Mouse (Mus musculus) ES-Bruce4 (cell line): ENCODE measurements at regions not wholly inside any gene's neighbourhood (a gene's known extent, or its start where the extent isn't known, plus 50 kb on each side); places are given as distances from the start of the nearest gene placed in this dataset.

Experiments used
- CTCF ChIP-seq: IDR thresholded peaks from one replicate; pipeline ENCODE4 v1.8.1; 2011; ENCODE audit warnings: low read depth, low read length
- EP300 ChIP-seq: IDR thresholded peaks from 2 replicates; pipeline ENCODE4 v1.6.1; 2011; ENCODE audit warnings: low read depth, low read length; ENCODE audit not compliant: insufficient read depth
- POLR2A ChIP-seq: IDR thresholded peaks from one replicate; pipeline ENCODE4 v1.8.1; 2011; ENCODE audit warnings: low read length; ENCODE audit not compliant: insufficient read depth

DNA sequence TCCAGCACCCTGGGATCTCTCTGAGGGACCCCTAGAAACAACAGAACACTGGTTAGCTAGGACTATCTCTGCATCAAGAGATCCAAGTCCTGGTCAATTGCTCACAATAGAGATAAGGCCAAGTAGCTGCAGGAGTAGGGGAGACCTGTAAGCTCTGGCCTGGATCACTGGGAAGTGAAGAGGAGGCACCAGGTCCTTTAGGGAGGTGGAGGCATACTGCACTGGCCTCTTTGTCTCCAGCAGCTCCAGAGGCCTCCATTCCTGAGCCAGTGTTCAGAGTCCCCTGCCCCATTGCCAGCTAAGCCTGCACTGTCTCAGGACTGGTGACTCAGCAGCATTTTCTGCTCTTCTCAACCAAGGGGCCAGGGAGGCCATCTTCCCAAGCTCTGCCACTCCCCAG lies 262.3 kb upstream of the Gm4791 start:
- TF ChIP-seq CTCF, result no peak
- no peak for TF ChIP-seq EP300
- TF ChIP-seq POLR2A, result no peak
